ENCODE assay signal across 9 mouse cellular contexts in the genomic region with DNA sequence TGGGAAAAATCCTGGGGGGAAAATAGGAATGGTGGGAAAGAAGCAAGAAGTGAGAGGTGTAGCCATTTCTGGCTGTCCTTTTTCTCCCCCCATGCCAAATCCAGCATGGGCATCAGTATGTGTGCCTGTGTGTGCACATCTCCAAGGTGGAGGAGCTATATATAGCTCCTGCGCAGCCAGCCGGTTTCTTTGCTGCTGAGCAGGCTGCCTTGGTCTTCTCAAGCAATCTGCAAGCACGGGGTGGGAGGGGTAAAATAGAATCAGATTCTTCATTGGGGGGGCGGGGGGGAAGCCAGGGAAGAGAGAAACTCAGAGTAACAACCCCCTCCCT. TPM values are rescaled to one million over a fixed set of nuclear protein-coding genes. Genes with fewer than 3 reads are reported as not detected.
A peak's percentile ranks its signal among the peaks of the same experiment; 100 is the strongest.
DNase-seq lines count a peak whose midpoint lies in the region; ATAC-seq and TF ChIP-seq lines count a peak whose summit lies in the region.
"Had no signal": no experiment of that assay in that cellular context is flagged by ENCODE, and none has a peak within 500 bp of the region (broad histone marks: within the 10 kb centered on the region; RNA-seq: fewer than 3 reads in every experiment).

No protein-coding gene starts in this region.

- no peak overlapping the region for H3K9ac ChIP-seq in intestine, embryonic 15.5 days
- peak overlapping the region; percentile 71 for H3K9ac ChIP-seq in neural tube, embryonic 14.5 days (replicated peaks; ENCODE audit: low read depth, low read length)
- H3K9ac ChIP-seq in liver, embryonic 11.5 days (ENCODE audit: low read depth, low read length): no peak overlapping the region

- peak overlapping the region; percentile 79 for H3K4me3 ChIP-seq in layer of hippocampus, adult 2 months
- H3K4me3 ChIP-seq in forebrain, embryonic 10.5 days: peak overlapping the region; percentile 73
- peak overlapping the region; percentile 49 for H3K4me3 ChIP-seq in intestine, embryonic 15.5 days (replicated peaks)
- H3K4me3 ChIP-seq in neural tube, embryonic 14.5 days (ENCODE audit: low read depth, low read length): peak overlapping the region; percentile 57
- no peak overlapping the region for H3K4me3 ChIP-seq in liver, embryonic 11.5 days (ENCODE audit: low read depth, low read length)

- WGBS in forebrain, embryonic 10.5 days: 13% methylated on average over 4 of the region's 4 CpGs
- 8% methylated on average over 4 of the region's 4 CpGs for WGBS in intestine, embryonic 15.5 days
- 6% methylated on average over 4 of the region's 4 CpGs for WGBS in neural tube, embryonic 14.5 days
- WGBS in liver, embryonic 11.5 days: 26% methylated on average over 4 of the region's 4 CpGs

- no peak for ATAC-seq in intestine, embryonic 15.5 days
- peak; percentile 56; the same call in 1 of the 2 replicates for ATAC-seq in neural tube, embryonic 14.5 days (ENCODE audit: low read depth)
- ATAC-seq in liver, embryonic 11.5 days (replicated peaks; ENCODE audit: low FRiP score): no peak

- H3K27me3 ChIP-seq in forebrain, embryonic 10.5 days (ENCODE audit: poor library complexity, severe bottlenecking): peaks cover 39% of the 10 kb centered on the region
- peaks cover 11% of the 10 kb centered on the region for H3K27me3 ChIP-seq in intestine, embryonic 15.5 days (replicated peaks)
- H3K27me3 ChIP-seq in neural tube, embryonic 14.5 days (ENCODE audit: control insufficient read depth, insufficient read depth, low read length): no peaks in the 10 kb centered on the region
- H3K27me3 ChIP-seq in liver, embryonic 11.5 days (replicated peaks; ENCODE audit: control insufficient read depth, insufficient read depth, low read length): peaks cover 20% of the 10 kb centered on the region

- peak overlapping the region; percentile 98 for H3K27ac ChIP-seq in layer of hippocampus, adult 2 months
- H3K27ac ChIP-seq in forebrain, embryonic 10.5 days: no peak overlapping the region
- H3K27ac ChIP-seq in intestine, embryonic 15.5 days: no peak overlapping the region
- H3K27ac ChIP-seq in neural tube, embryonic 14.5 days (ENCODE audit: low read depth, low read length): peak overlapping the region; percentile 69
- H3K27ac ChIP-seq in liver, embryonic 11.5 days (ENCODE audit: low read depth, low read length): no peak overlapping the region

- H3K36me3 ChIP-seq in forebrain, embryonic 10.5 days (replicated peaks): no peaks in the 10 kb centered on the region
- no peaks in the 10 kb centered on the region for H3K36me3 ChIP-seq in intestine, embryonic 15.5 days
- H3K36me3 ChIP-seq in neural tube, embryonic 14.5 days (ENCODE audit: control insufficient read depth, insufficient read depth, low read length): no peaks in the 10 kb centered on the region
- no peaks in the 10 kb centered on the region for H3K36me3 ChIP-seq in liver, embryonic 11.5 days (ENCODE audit: control insufficient read depth, insufficient read depth, low read length)

- peaks cover 18% of the 10 kb centered on the region for H3K4me1 ChIP-seq in forebrain, embryonic 10.5 days
- peaks cover 10% of the 10 kb centered on the region; the same call in 1 of the 2 replicates for H3K4me1 ChIP-seq in intestine, embryonic 15.5 days (replicated peaks)
- 0 out of 2 replicates have a peak, but pooled peaks cover 3% of the 10 kb centered on the region for H3K4me1 ChIP-seq in neural tube, embryonic 14.5 days (ENCODE audit: control insufficient read depth, insufficient read depth, low read length)
- no peaks in the 10 kb centered on the region for H3K4me1 ChIP-seq in liver, embryonic 11.5 days (replicated peaks; ENCODE audit: control insufficient read depth, insufficient read depth, low read length)

- peak overlapping the region; percentile 96 for H3K4me2 ChIP-seq in intestine, embryonic 15.5 days (replicated peaks)
- peak overlapping the region; percentile 89 for H3K4me2 ChIP-seq in neural tube, embryonic 14.5 days (ENCODE audit: low read depth, low read length)
- H3K4me2 ChIP-seq in liver, embryonic 11.5 days: no peak overlapping the region

- DNase-seq in layer of hippocampus, adult 2 months (ENCODE audit: low spot score in 2 of 2): peak in 1 of 2 experiments; percentile 38
- DNase-seq in layer of hippocampus, postnatal 25 days (ENCODE audit: extremely low spot score in 1 of 2, low spot score in 1 of 2): no peak
- no peak for DNase-seq in forebrain, embryonic 10.5 days (ENCODE audit: extremely low spot score, low spot score)
- no peak for DNase-seq in adrenal gland, adult 8-10 months
- DNase-seq in liver, embryonic 11.5 days (ENCODE audit: low spot score): no peak
- DNase-seq in kidney, postnatal 36 days: no peak

- H3K9me3 ChIP-seq in forebrain, embryonic 10.5 days: no peaks in the 10 kb centered on the region
- no peaks in the 10 kb centered on the region for H3K9me3 ChIP-seq in intestine, embryonic 15.5 days
- H3K9me3 ChIP-seq in neural tube, embryonic 14.5 days (ENCODE audit: control insufficient read depth, low read length): no peaks in the 10 kb centered on the region
- H3K9me3 ChIP-seq in liver, embryonic 11.5 days (ENCODE audit: control insufficient read depth, low read length): no peaks in the 10 kb centered on the region

- no peak for TF ChIP-seq CTCF in layer of hippocampus, adult 2 months (conservative IDR thresholded peaks at IDR 0.05)

RNA-seq across cellular contexts. Expression of a gene that starts 1.1 kb away (rescaled TPM):
- 100 to 1,000 TPM; 304 to 316 TPM for total RNA-seq in layer of hippocampus, adult 2 months (2021)
- 100 to 1,000 TPM; 332 to 336 TPM for total RNA-seq in layer of hippocampus, postnatal 25 days (2021)
- 0.93 and 0.95 TPM in 2 replicates for polyA plus RNA-seq in forebrain, embryonic 10.5 days (2016; fragmentation: Nextera tagmentation; extraction: Ambion mirVana)
- polyA plus RNA-seq in intestine, embryonic 15.5 days (2015; fragmentation: Nextera tagmentation; extraction: Ambion mirVana): 1.8 TPM in 2 replicates
- 72.3 and 90.5 TPM in 2 replicates for polyA plus RNA-seq in neural tube, embryonic 14.5 days (2014; fragmentation: Nextera tagmentation; extraction: Ambion mirVana)
- 1 to 10 TPM; 5.0 to 7.3 (median 5.3) TPM for total RNA-seq in adrenal gland, adult 8-10 months (2022)
- 0.12 and 0.49 TPM in 2 replicates for polyA plus RNA-seq in liver, embryonic 11.5 days (2014; fragmentation: Nextera tagmentation; extraction: Ambion mirVana)
- total RNA-seq: MEL had no signal

Comparison
In these comparisons a context has a peak if more than half of its experiments do, and no peak if none do; other contexts are left out.
1. H3K27ac ChIP-seq: peak in layer of hippocampus, adult 2 months (single experiment) and neural tube, embryonic 14.5 days (single experiment); none in forebrain, embryonic 10.5 days (single experiment), intestine, embryonic 15.5 days (single experiment) and liver, embryonic 11.5 days (single experiment).
2. RNA of a gene that starts 1.1 kb away (polyA plus RNA-seq): 72.3 to 90.5 TPM in neural tube, embryonic 14.5 days; 1.8 TPM in intestine, embryonic 15.5 days, 0.93 to 0.95 TPM in forebrain, embryonic 10.5 days and 0.12 to 0.49 TPM in liver, embryonic 11.5 days; every median in the first group is over 10 times any median in the second.